Mouse (Mus musculus) midbrain, embryonic 13.5 days (tissue): Measurements from ENCODE around the gene H2afy2. TPM values are rescaled to one million over a fixed set of nuclear protein-coding genes. Genes with fewer than 3 reads are reported as not detected.
A peak's percentile ranks its signal among the peaks of the same experiment; 100 is the strongest.

Source experiments
- ATAC-seq: fragments of 200-750 bp; cut with Nextera tagmentation; 2 replicates; pipeline ENCODE4 v1.8.0; 2017; ENCODE audit warnings: mild to moderate bottlenecking, moderate TSS enrichment, moderate library complexity
- H3K27ac ChIP-seq: fragments of 300-500 bp; sonication (generic); 2 replicates; pipeline ENCODE4 v1.5.1; 2015; ENCODE audit warnings: inconsistent platforms, mild to moderate bottlenecking, moderate library complexity
- H3K27me3 ChIP-seq: fragments of 300-500 bp; sonication (generic); 2 replicates; pipeline ENCODE4 v1.6.1; 2015; ENCODE audit warnings: mild to moderate bottlenecking, inconsistent platforms
- H3K36me3 ChIP-seq: fragments of 300-500 bp; sonication (generic); 2 replicates; pipeline ENCODE4 v1.6.1; 2015; ENCODE audit warnings: mild to moderate bottlenecking, inconsistent platforms
- H3K4me1 ChIP-seq: fragments of 300-500 bp; sonication (generic); replicated peaks from 2 replicates; pipeline ENCODE4 v1.6.1; 2015; ENCODE audit warnings: inconsistent platforms
- H3K4me2 ChIP-seq: fragments of 300-500 bp; sonication (generic); replicated peaks from 2 replicates; pipeline ENCODE4 v1.6.1; 2015; ENCODE audit warnings: moderate library complexity, mild to moderate bottlenecking, inconsistent platforms
- H3K4me3 ChIP-seq: fragments of 300-500 bp; sonication (generic); replicated peaks from 2 replicates; pipeline ENCODE4 v1.5.1; 2015; ENCODE audit warnings: mild to moderate bottlenecking, inconsistent platforms
- H3K9ac ChIP-seq: fragments of 300-500 bp; sonication (generic); replicated peaks from 2 replicates; pipeline ENCODE4 v1.6.1; 2015; ENCODE audit warnings: mild to moderate bottlenecking, inconsistent platforms
- H3K9me3 ChIP-seq: fragments of 300-500 bp; sonication (generic); 2 replicates; pipeline ENCODE4 v1.6.1; 2016; ENCODE audit warnings: mild to moderate bottlenecking, inconsistent platforms
- WGBS: fragments of 180-500 bp; shearing (Covaris S2); methylation state at CpG from one replicate; pipeline ENCODE4 v1.1.7; 2015; 5-methylcytosine and 5-hydroxymethylcytosine counted together
- polyA plus RNA-seq: library from polyadenylated mRNA; unstranded; fragments of >200 nt; fragmentation: Nextera tagmentation; extraction: Ambion mirVana; gene quantifications from 2 replicates; pipeline ENCODE4 v1.2.1, GENCODE M21; 2015

H2afy2 gene
- polyA plus RNA-seq, 1 experiment from 2014 or later = 350 TPM

DNA sequence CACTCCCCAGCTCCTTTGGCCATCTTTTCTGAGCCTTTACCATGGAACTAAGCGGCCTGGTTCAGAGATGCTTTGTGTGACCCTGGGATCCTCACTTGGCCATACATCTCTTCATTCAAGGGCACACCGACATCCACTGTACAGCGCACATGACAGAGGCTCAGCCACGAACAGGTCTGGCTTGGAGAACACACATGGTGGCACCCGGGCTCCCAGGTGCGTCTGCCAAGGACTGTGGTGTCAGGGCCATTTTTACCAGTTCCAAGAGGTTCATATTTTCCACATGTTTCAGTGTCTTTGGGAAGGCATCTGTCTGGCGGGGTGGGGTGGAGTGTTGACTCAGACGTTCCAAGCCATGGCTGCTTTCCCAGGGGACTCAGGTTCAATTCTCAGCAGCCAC, 41.6 kb downstream of the H2afy2 start:
- H3K9me3 ChIP-seq = 0 out of 2 replicates have a peak, but pooled peaks cover 3% of the 10 kb centered on the region
- peaks cover 100% of the 10 kb centered on the region for H3K36me3 ChIP-seq
- H3K4me1 ChIP-seq = no peaks in the 10 kb centered on the region
- no peak for ATAC-seq
- H3K4me2 ChIP-seq = no peak overlapping the region
- 95% methylated on average over 8 of the region's 8 CpGs for WGBS
- no peak overlapping the region for H3K9ac ChIP-seq
- H3K27ac ChIP-seq = no peak overlapping the region
- no peak overlapping the region for H3K4me3 ChIP-seq
- H3K27me3 ChIP-seq = no peaks in the 10 kb centered on the region

- no peak overlapping the region for H3K4me3 ChIP-seq
- H3K4me2 ChIP-seq = no peak overlapping the region
- WGBS = 88% methylated on average over 4 of the region's 4 CpGs
- 0 out of 2 replicates have a peak, but pooled peaks cover 3% of the 10 kb centered on the region for H3K9me3 ChIP-seq
- H3K27me3 ChIP-seq = no peaks in the 10 kb centered on the region
- ATAC-seq = no peak
- no peaks in the 10 kb centered on the region for H3K4me1 ChIP-seq
- H3K9ac ChIP-seq = no peak overlapping the region
- H3K27ac ChIP-seq = no peak overlapping the region
- peaks cover 100% of the 10 kb centered on the region for H3K36me3 ChIP-seq
These were observed 42.1 kb downstream of the H2afy2 start for GRCm38 (mm10) chr10:61741873-61742272.

DNA sequence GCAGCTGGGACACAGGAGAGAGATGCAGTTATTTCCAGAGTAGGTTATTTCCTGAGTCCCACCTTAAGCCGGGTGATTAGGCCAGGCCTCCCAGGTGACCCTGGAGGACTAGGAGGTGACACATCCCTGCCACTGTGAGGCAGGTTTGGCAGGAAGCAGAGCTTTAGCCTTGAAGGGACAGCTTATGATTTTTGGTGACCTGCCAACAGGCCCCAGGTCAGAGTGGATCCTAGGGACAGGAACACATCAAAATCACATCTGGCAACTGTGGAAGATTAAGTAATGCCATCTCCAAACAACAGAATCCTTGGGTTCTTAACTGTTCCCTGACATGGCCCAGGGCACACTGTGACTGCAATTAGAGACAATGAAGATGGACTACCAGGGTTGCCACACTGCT, 42.6 kb downstream of the H2afy2 start:
- no peak overlapping the region for H3K27ac ChIP-seq
- H3K4me1 ChIP-seq = no peaks in the 10 kb centered on the region
- H3K4me2 ChIP-seq = no peak overlapping the region
- 0 out of 2 replicates have a peak, but pooled peaks cover 3% of the 10 kb centered on the region for H3K9me3 ChIP-seq
- no peak overlapping the region for H3K9ac ChIP-seq
- no peaks in the 10 kb centered on the region for H3K27me3 ChIP-seq
- peaks cover 100% of the 10 kb centered on the region for H3K36me3 ChIP-seq
- no peak overlapping the region for H3K4me3 ChIP-seq
- 87% methylated on average over 1 of the region's 1 CpGs for WGBS
- ATAC-seq = no peak

DNA sequence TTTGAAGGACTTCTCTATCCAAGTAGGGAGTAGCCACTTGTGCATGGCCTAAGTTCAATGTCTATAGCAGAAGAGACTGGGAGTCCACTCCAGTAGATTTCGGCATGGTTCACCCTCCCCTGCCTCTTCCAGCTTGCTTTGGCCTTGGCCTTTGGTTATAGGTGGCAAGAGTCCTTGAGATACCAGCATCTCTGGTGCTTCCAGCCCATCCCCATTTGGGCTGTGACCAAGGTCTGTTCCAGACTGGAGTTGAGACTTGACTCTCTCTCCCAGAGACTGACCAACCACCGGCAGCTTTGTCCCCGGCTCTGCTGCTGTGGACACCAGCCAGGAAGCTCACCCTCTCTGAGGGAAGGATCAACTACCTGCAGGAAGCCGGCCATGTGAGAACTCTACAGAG, 45.8 kb downstream of the H2afy2 start:
- 91% methylated on average over 4 of the region's 4 CpGs for WGBS
- no peaks in the 10 kb centered on the region for H3K27me3 ChIP-seq

GRCm38 (mm10) chr10:61737537-61737936, 46.4 kb downstream of the H2afy2 start:
- Histone ChIP-seq H3K27me3 (no peaks in the 10 kb centered on the region), H3K9me3 (no peaks in the 10 kb centered on the region), H3K4me3 (no peak overlapping the region), H3K4me1 (no peaks in the 10 kb centered on the region), H3K27ac (no peak overlapping the region), H3K4me2 (no peak overlapping the region), H3K9ac (no peak overlapping the region), H3K36me3 (peaks cover 62% of the 10 kb centered on the region)
- WGBS = 93% methylated on average over 1 of the region's 1 CpGs
- ATAC-seq = no peak

More for the DNA sequence above, 45.8 kb downstream of the H2afy2 start:
- ATAC-seq = no peak
- Histone ChIP-seq H3K4me2 (no peak overlapping the region), H3K9me3 (no peaks in the 10 kb centered on the region), H3K36me3 (peaks cover 68% of the 10 kb centered on the region), H3K9ac (no peak overlapping the region), H3K27ac (no peak overlapping the region), H3K4me1 (no peaks in the 10 kb centered on the region), H3K4me3 (no peak overlapping the region)

GRCm38 (mm10) chr10:61736671-61737078, 47.3 kb downstream of the H2afy2 start:
- H3K9ac ChIP-seq = no peak overlapping the region
- no peak overlapping the region for H3K4me3 ChIP-seq
- peaks cover 54% of the 10 kb centered on the region for H3K36me3 ChIP-seq
- no peaks in the 10 kb centered on the region for H3K9me3 ChIP-seq
- peak overlapping the region; percentile 19; the same call in 1 of the 2 replicates for H3K27ac ChIP-seq
- 76% methylated on average over 10 of the region's 10 CpGs for WGBS
- H3K4me1 ChIP-seq = no peaks in the 10 kb centered on the region
- H3K27me3 ChIP-seq = no peaks in the 10 kb centered on the region
- no peak overlapping the region for H3K4me2 ChIP-seq
- ATAC-seq = 0 out of 2 replicates have a peak, but pooled peaks have one; percentile 20

GRCm38 (mm10) chr10:61734377-61734776, 49.6 kb downstream of the H2afy2 start:
- H3K27ac ChIP-seq = no peak overlapping the region
- H3K4me1 ChIP-seq = no peaks in the 10 kb centered on the region
- no peaks in the 10 kb centered on the region for H3K27me3 ChIP-seq
- no peaks in the 10 kb centered on the region for H3K9me3 ChIP-seq
- no peak overlapping the region for H3K4me3 ChIP-seq
- WGBS = 37% methylated on average over 3 of the region's 3 CpGs
- H3K36me3 ChIP-seq = peaks cover 31% of the 10 kb centered on the region
- no peak overlapping the region for H3K9ac ChIP-seq
- no peak for ATAC-seq
- H3K4me2 ChIP-seq = no peak overlapping the region

GRCm38 (mm10) chr10:61730171-61730570, 53.8 kb downstream of the H2afy2 start:
- WGBS = 97% methylated on average over 6 of the region's 6 CpGs
- H3K36me3 ChIP-seq = no peaks in the 10 kb centered on the region
- H3K4me2 ChIP-seq = no peak overlapping the region
- no peak overlapping the region for H3K9ac ChIP-seq
- H3K9me3 ChIP-seq = no peaks in the 10 kb centered on the region
- no peaks in the 10 kb centered on the region for H3K4me1 ChIP-seq
- H3K27ac ChIP-seq = no peak overlapping the region
- no peaks in the 10 kb centered on the region for H3K27me3 ChIP-seq
- ATAC-seq = no peak
- no peak overlapping the region for H3K4me3 ChIP-seq

- no peaks in the 10 kb centered on the region for H3K27me3 ChIP-seq
- WGBS = 83% methylated on average over 11 of the region's 11 CpGs
- H3K4me1 ChIP-seq = no peaks in the 10 kb centered on the region
- H3K4me3 ChIP-seq = no peak overlapping the region
- H3K9ac ChIP-seq = no peak overlapping the region
- H3K36me3 ChIP-seq = no peaks in the 10 kb centered on the region
- H3K27ac ChIP-seq = no peak overlapping the region
- no peak for ATAC-seq
- no peaks in the 10 kb centered on the region for H3K9me3 ChIP-seq
- H3K4me2 ChIP-seq = no peak overlapping the region
These were observed 54.8 kb downstream of the H2afy2 start for GRCm38 (mm10) chr10:61729181-61729580.

GRCm38 (mm10) chr10:61723271-61723670, 60.7 kb downstream of the H2afy2 start:
- Histone ChIP-seq H3K9me3 (no peaks in the 10 kb centered on the region), H3K27me3 (no peaks in the 10 kb centered on the region), H3K27ac (no peak overlapping the region), H3K4me1 (no peaks in the 10 kb centered on the region), H3K36me3 (no peaks in the 10 kb centered on the region), H3K4me3 (no peak overlapping the region), H3K9ac (no peak overlapping the region), H3K4me2 (no peak overlapping the region)
- WGBS = 76% methylated on average over 6 of the region's 6 CpGs
- ATAC-seq = no peak

GRCm38 (mm10) chr10:61722215-61722614, 61.7 kb downstream of the H2afy2 start:
- no peak overlapping the region for H3K9ac ChIP-seq
- H3K4me1 ChIP-seq = no peaks in the 10 kb centered on the region
- WGBS = 84% methylated on average over 3 of the region's 3 CpGs

DNA sequence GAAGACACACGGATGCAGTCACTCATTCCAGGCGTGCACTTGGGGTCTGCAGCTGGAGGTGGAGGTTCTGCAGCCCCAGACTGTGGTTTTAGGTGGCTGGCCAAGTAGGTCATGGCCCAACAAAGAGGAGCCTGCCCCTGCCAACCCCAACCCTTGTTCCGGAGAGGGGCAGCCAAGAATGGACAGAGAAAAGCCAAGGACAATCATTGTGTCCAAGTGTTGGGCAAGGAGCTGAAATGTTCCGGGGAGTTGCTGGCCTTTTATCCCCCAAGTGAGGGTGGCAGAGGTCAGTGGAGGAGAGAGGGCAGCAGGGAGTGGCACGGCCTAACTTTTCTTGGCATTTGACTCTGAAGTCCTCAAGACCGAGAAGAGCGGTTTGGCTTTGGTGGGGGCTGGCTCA, 63.6 kb downstream of the H2afy2 start:
- no peak overlapping the region for H3K4me2 ChIP-seq
- peaks cover 12% of the 10 kb centered on the region; the same call in 1 of the 2 replicates for H3K27me3 ChIP-seq
- H3K4me1 ChIP-seq = peaks cover 7% of the 10 kb centered on the region
- H3K9ac ChIP-seq = no peak overlapping the region
- H3K9me3 ChIP-seq = no peaks in the 10 kb centered on the region
- no peak for ATAC-seq
- no peak overlapping the region for H3K4me3 ChIP-seq
- H3K27ac ChIP-seq = no peak overlapping the region
- WGBS = 88% methylated on average over 7 of the region's 7 CpGs
- H3K36me3 ChIP-seq = no peaks in the 10 kb centered on the region

More at GRCm38 (mm10) chr10:61722215-61722614, 61.7 kb downstream of the H2afy2 start:
- H3K36me3 ChIP-seq = no peaks in the 10 kb centered on the region
- no peak for ATAC-seq
- no peaks in the 10 kb centered on the region for H3K9me3 ChIP-seq
- H3K4me3 ChIP-seq = no peak overlapping the region
- no peak overlapping the region for H3K4me2 ChIP-seq
- no peaks in the 10 kb centered on the region for H3K27me3 ChIP-seq
- no peak overlapping the region for H3K27ac ChIP-seq
